Mouse (Mus musculus): ENCODE data around the gene Psmd12. TPM values are rescaled to one million over a fixed set of nuclear protein-coding genes. Genes with fewer than 3 reads are reported as not detected.

Gene Psmd12
- polyA plus RNA-seq, 1 experiment from 2014 or later, result 171 TPM

- Histone ChIP-seq H3K4me2 (ENCODE audit: low read length) (no peak overlapping the region), H3K9ac (ENCODE audit: low read length) (no peak overlapping the region), H3K27ac (ENCODE audit: low read depth, low read length) (no peak overlapping the region), H3K27me3 (replicated peaks; ENCODE audit: control insufficient read depth, insufficient read depth, low read length) (no peaks in the 10 kb centered on the region), H3K4me3 (ENCODE audit: low read depth, low read length) (no peak overlapping the region), H3K4me1 (ENCODE audit: control insufficient read depth, insufficient read depth, low read length) (peaks cover 8% of the 10 kb centered on the region), H3K36me3 (ENCODE audit: control insufficient read depth, insufficient read depth, low read length) (no peaks in the 10 kb centered on the region), H3K9me3 (replicated peaks; ENCODE audit: control insufficient read depth, low read length) (no peaks in the 10 kb centered on the region)
- DNase-seq (ENCODE audit: low spot score) (no peak), ATAC-seq (no peak)
- 84% methylated on average over 6 of the region's 6 CpGs for WGBS
These were observed 32.6 kb upstream of the Psmd12 start for GRCm38 (mm10) chr11:107446650-107447049.

GRCm38 (mm10) chr11:107447349-107447748 is 31.9 kb upstream of the Psmd12 start:
- WGBS, result 80% methylated on average over 5 of the region's 5 CpGs
- Histone ChIP-seq H3K27me3 (replicated peaks; ENCODE audit: control insufficient read depth, insufficient read depth, low read length) (no peaks in the 10 kb centered on the region), H3K36me3 (ENCODE audit: control insufficient read depth, insufficient read depth, low read length) (no peaks in the 10 kb centered on the region), H3K4me2 (ENCODE audit: low read length) (no peak overlapping the region), H3K9ac (ENCODE audit: low read length) (no peak overlapping the region), H3K9me3 (replicated peaks; ENCODE audit: control insufficient read depth, low read length) (no peaks in the 10 kb centered on the region), H3K4me3 (ENCODE audit: low read depth, low read length) (no peak overlapping the region), H3K27ac (ENCODE audit: low read depth, low read length) (no peak overlapping the region), H3K4me1 (ENCODE audit: control insufficient read depth, insufficient read depth, low read length) (peaks cover 8% of the 10 kb centered on the region)
- ATAC-seq, result no peak
- DNase-seq (ENCODE audit: low spot score), result no peak

- Histone ChIP-seq H3K4me1 (ENCODE audit: control insufficient read depth, insufficient read depth, low read length) (peaks cover 8% of the 10 kb centered on the region), H3K4me3 (ENCODE audit: low read depth, low read length) (no peak overlapping the region), H3K27ac (ENCODE audit: low read depth, low read length) (no peak overlapping the region), H3K4me2 (ENCODE audit: low read length) (no peak overlapping the region), H3K36me3 (ENCODE audit: control insufficient read depth, insufficient read depth, low read length) (no peaks in the 10 kb centered on the region), H3K9me3 (replicated peaks; ENCODE audit: control insufficient read depth, low read length) (no peaks in the 10 kb centered on the region), H3K27me3 (replicated peaks; ENCODE audit: control insufficient read depth, insufficient read depth, low read length) (no peaks in the 10 kb centered on the region), H3K9ac (ENCODE audit: low read length) (no peak overlapping the region)
- WGBS, result 87% methylated on average over 9 of the region's 9 CpGs
- ATAC-seq, result no peak
- no peak for DNase-seq (ENCODE audit: low spot score)
These were observed 31.4 kb upstream of the Psmd12 start for GRCm38 (mm10) chr11:107447915-107448314.

GRCm38 (mm10) chr11:107449169-107449910 is 29.9 kb upstream of the Psmd12 start:
- no peaks in the 10 kb centered on the region for H3K27me3 ChIP-seq (replicated peaks; ENCODE audit: control insufficient read depth, insufficient read depth, low read length)
- H3K27ac ChIP-seq (ENCODE audit: low read depth, low read length), result no peak overlapping the region
- H3K9ac ChIP-seq (ENCODE audit: low read length), result no peak overlapping the region
- no peak overlapping the region for H3K4me2 ChIP-seq (ENCODE audit: low read length)
- ATAC-seq (no peak), DNase-seq (ENCODE audit: low spot score) (no peak)
- 75% methylated on average over 17 of the region's 17 CpGs for WGBS
- H3K36me3 ChIP-seq (ENCODE audit: control insufficient read depth, insufficient read depth, low read length), result no peaks in the 10 kb centered on the region
- H3K4me3 ChIP-seq (ENCODE audit: low read depth, low read length), result no peak overlapping the region
- H3K4me1 ChIP-seq (ENCODE audit: control insufficient read depth, insufficient read depth, low read length), result peaks cover 8% of the 10 kb centered on the region
- H3K9me3 ChIP-seq (replicated peaks; ENCODE audit: control insufficient read depth, low read length), result no peaks in the 10 kb centered on the region

GRCm38 (mm10) chr11:107450097-107450496 is 29.2 kb upstream of the Psmd12 start:
- H3K4me3 ChIP-seq (ENCODE audit: low read depth, low read length), result no peak overlapping the region
- 38% methylated on average over 6 of the region's 6 CpGs for WGBS
- no peak for ATAC-seq

GRCm38 (mm10) chr11:107451106-107451505 is 28.2 kb upstream of the Psmd12 start:
- ATAC-seq, result no peak
- H3K4me1 ChIP-seq (ENCODE audit: control insufficient read depth, insufficient read depth, low read length), result peaks cover 8% of the 10 kb centered on the region

More at GRCm38 (mm10) chr11:107450097-107450496, 29.2 kb upstream of the Psmd12 start:
- no peak overlapping the region for H3K9ac ChIP-seq (ENCODE audit: low read length)
- H3K36me3 ChIP-seq (ENCODE audit: control insufficient read depth, insufficient read depth, low read length), result no peaks in the 10 kb centered on the region
- peaks cover 8% of the 10 kb centered on the region for H3K4me1 ChIP-seq (ENCODE audit: control insufficient read depth, insufficient read depth, low read length)
- no peak overlapping the region for H3K4me2 ChIP-seq (ENCODE audit: low read length)
- no peaks in the 10 kb centered on the region for H3K27me3 ChIP-seq (replicated peaks; ENCODE audit: control insufficient read depth, insufficient read depth, low read length)
- no peak overlapping the region for H3K27ac ChIP-seq (ENCODE audit: low read depth, low read length)
- no peak for DNase-seq (ENCODE audit: low spot score)
- H3K9me3 ChIP-seq (replicated peaks; ENCODE audit: control insufficient read depth, low read length), result no peaks in the 10 kb centered on the region

GRCm38 (mm10) chr11:107452053-107452452 is 27.2 kb upstream of the Psmd12 start:
- Histone ChIP-seq H3K4me2 (ENCODE audit: low read length) (no peak overlapping the region), H3K36me3 (ENCODE audit: control insufficient read depth, insufficient read depth, low read length) (no peaks in the 10 kb centered on the region), H3K4me1 (ENCODE audit: control insufficient read depth, insufficient read depth, low read length) (peaks cover 8% of the 10 kb centered on the region), H3K4me3 (ENCODE audit: low read depth, low read length) (no peak overlapping the region), H3K27me3 (replicated peaks; ENCODE audit: control insufficient read depth, insufficient read depth, low read length) (no peaks in the 10 kb centered on the region), H3K9me3 (replicated peaks; ENCODE audit: control insufficient read depth, low read length) (no peaks in the 10 kb centered on the region), H3K9ac (ENCODE audit: low read length) (no peak overlapping the region), H3K27ac (ENCODE audit: low read depth, low read length) (no peak overlapping the region)
- ATAC-seq (no peak), DNase-seq (ENCODE audit: low spot score) (no peak)
- 95% methylated on average over 7 of the region's 7 CpGs for WGBS

More at GRCm38 (mm10) chr11:107451106-107451505, 28.2 kb upstream of the Psmd12 start:
- H3K9ac ChIP-seq (ENCODE audit: low read length), result no peak overlapping the region
- WGBS, result 94% methylated on average over 10 of the region's 10 CpGs
- no peaks in the 10 kb centered on the region for H3K36me3 ChIP-seq (ENCODE audit: control insufficient read depth, insufficient read depth, low read length)
- H3K4me3 ChIP-seq (ENCODE audit: low read depth, low read length), result no peak overlapping the region
- H3K27ac ChIP-seq (ENCODE audit: low read depth, low read length), result no peak overlapping the region
- H3K4me2 ChIP-seq (ENCODE audit: low read length), result no peak overlapping the region
- H3K27me3 ChIP-seq (replicated peaks; ENCODE audit: control insufficient read depth, insufficient read depth, low read length), result no peaks in the 10 kb centered on the region
- no peak for DNase-seq (ENCODE audit: low spot score)
- no peaks in the 10 kb centered on the region for H3K9me3 ChIP-seq (replicated peaks; ENCODE audit: control insufficient read depth, low read length)

GRCm38 (mm10) chr11:107454546-107455462 is 24.5 kb upstream of the Psmd12 start:
- Histone ChIP-seq H3K27me3 (replicated peaks; ENCODE audit: control insufficient read depth, insufficient read depth, low read length) (no peaks in the 10 kb centered on the region), H3K4me2 (ENCODE audit: low read length) (no peak overlapping the region), H3K9ac (ENCODE audit: low read length) (no peak overlapping the region), H3K9me3 (replicated peaks; ENCODE audit: control insufficient read depth, low read length) (no peaks in the 10 kb centered on the region), H3K36me3 (ENCODE audit: control insufficient read depth, insufficient read depth, low read length) (no peaks in the 10 kb centered on the region), H3K4me3 (ENCODE audit: low read depth, low read length) (no peak overlapping the region), H3K27ac (ENCODE audit: low read depth, low read length) (no peak overlapping the region), H3K4me1 (ENCODE audit: control insufficient read depth, insufficient read depth, low read length) (no peaks in the 10 kb centered on the region)
- 53% methylated on average over 19 of the region's 19 CpGs for WGBS
- no peak for DNase-seq (ENCODE audit: low spot score)
- no peak for ATAC-seq

- Histone ChIP-seq H3K27ac (ENCODE audit: low read depth, low read length) (no peak overlapping the region), H3K4me2 (ENCODE audit: low read length) (no peak overlapping the region), H3K36me3 (ENCODE audit: control insufficient read depth, insufficient read depth, low read length) (no peaks in the 10 kb centered on the region), H3K27me3 (replicated peaks; ENCODE audit: control insufficient read depth, insufficient read depth, low read length) (no peaks in the 10 kb centered on the region), H3K9ac (ENCODE audit: low read length) (no peak overlapping the region), H3K4me3 (ENCODE audit: low read depth, low read length) (no peak overlapping the region), H3K4me1 (ENCODE audit: control insufficient read depth, insufficient read depth, low read length) (no peaks in the 10 kb centered on the region), H3K9me3 (replicated peaks; ENCODE audit: control insufficient read depth, low read length) (no peaks in the 10 kb centered on the region)
- no peak for ATAC-seq
- 91% methylated on average over 3 of the region's 3 CpGs for WGBS
- DNase-seq (ENCODE audit: low spot score), result no peak
These were observed 22.0 kb upstream of the Psmd12 start for GRCm38 (mm10) chr11:107457282-107457681.

Data from forebrain, embryonic 14.5 days (tissue).